Mouse (Mus musculus) bone marrow macrophage, adult 2 months (primary cell): Measurements from ENCODE around the gene Msto1.

Experiments used
- CTCF ChIP-seq: IDR thresholded peaks from 2 replicates; pipeline ENCODE4 v1.5.1; 2012; ENCODE audit warnings: low read depth, mild to moderate bottlenecking, low read length, moderate library complexity
- POLR2A ChIP-seq: IDR thresholded peaks from 2 replicates; pipeline ENCODE4 v1.6.1; 2012; ENCODE audit warnings: mild to moderate bottlenecking, low read depth, low read length, borderline replicate concordance

GRCm38 (mm10) chr3:88953246-88953645, 39.4 kb upstream of the Msto1 start:
- no peak for TF ChIP-seq POLR2A
- TF ChIP-seq CTCF, result no peak
